Mouse (Mus musculus): Measurements from ENCODE around the gene Cdk2. TPM values are rescaled to one million over a fixed set of nuclear protein-coding genes. Genes with fewer than 3 reads are reported as not detected.

Gene Cdk2
- total RNA-seq, 2 experiments from 2014 or later, result 46.8 to 50.3 TPM

GRCm38 (mm10) chr10:128705317-128705693, 474 bp upstream of the Cdk2 start:
- DNase-seq (ENCODE audit: low spot score in 2 of 2), result no peak

GRCm38 (mm10) chr10:128703895-128704294, 936 bp downstream of the Cdk2 start, which contains the start of gene Pmel:
Gene Pmel (plus strand): TSS chr10:128704195.
- DNase-seq (ENCODE audit: low spot score in 2 of 2), result no peak

- no peak for DNase-seq (ENCODE audit: low spot score in 2 of 2)
Measured at GRCm38 (mm10) chr10:128702328-128703007, 2.4 kb downstream of the Cdk2 start.

GRCm38 (mm10) chr10:128700712-128701111, 4.1 kb downstream of the Cdk2 start:
- no peak for DNase-seq (ENCODE audit: low spot score in 2 of 2)

GRCm38 (mm10) chr10:128699611-128700010, 5.2 kb downstream of the Cdk2 start:
- DNase-seq (ENCODE audit: low spot score in 2 of 2), result no peak

- DNase-seq (ENCODE audit: low spot score in 2 of 2), result no peak
Measured at GRCm38 (mm10) chr10:128699006-128699405, 5.8 kb downstream of the Cdk2 start.

- DNase-seq (ENCODE audit: low spot score in 2 of 2), result no peak
Measured at GRCm38 (mm10) chr10:128697072-128697725, 7.6 kb downstream of the Cdk2 start.

GRCm38 (mm10) chr10:128695992-128696807, 8.6 kb downstream of the Cdk2 start, which contains the start of gene Rab5b:
Gene Rab5b (minus strand): TSS chr10:128696264.
- DNase-seq (ENCODE audit: low spot score in 2 of 2), result peak; percentile 85 to 91

- no peak for DNase-seq (ENCODE audit: low spot score in 2 of 2)
Measured at GRCm38 (mm10) chr10:128695411-128695991, 9.3 kb downstream of the Cdk2 start.

GRCm38 (mm10) chr10:128674469-128675008, 30.3 kb downstream of the Cdk2 start:
- DNase-seq (ENCODE audit: low spot score in 2 of 2), result no peak

- peak; percentile 67 for DNase-seq (ENCODE audit: low spot score in 2 of 2)
Measured at GRCm38 (mm10) chr10:128673763-128674468, 30.9 kb downstream of the Cdk2 start, which contains the start of gene Suox. Gene Suox (minus strand): TSS chr10:128674073.

GRCm38 (mm10) chr10:128671148-128671547, 33.7 kb downstream of the Cdk2 start:
- DNase-seq (ENCODE audit: low spot score in 2 of 2), result no peak

- peak; percentile 21 to 41 for DNase-seq (ENCODE audit: low spot score in 2 of 2)
Measured at GRCm38 (mm10) chr10:128668790-128669672, 35.8 kb downstream of the Cdk2 start.

GRCm38 (mm10) chr10:128665806-128666205, 39.0 kb downstream of the Cdk2 start:
- no peak for DNase-seq (ENCODE audit: low spot score in 2 of 2)

GRCm38 (mm10) chr10:128665307-128665706, 39.5 kb downstream of the Cdk2 start:
- DNase-seq (ENCODE audit: low spot score in 2 of 2), result no peak

GRCm38 (mm10) chr10:128664808-128665207, 40.0 kb downstream of the Cdk2 start:
- no peak for DNase-seq (ENCODE audit: low spot score in 2 of 2)

- DNase-seq (ENCODE audit: low spot score in 2 of 2), result no peak
Measured at GRCm38 (mm10) chr10:128663441-128664220, 41.2 kb downstream of the Cdk2 start.

- no peak for DNase-seq (ENCODE audit: low spot score in 2 of 2)
Measured at GRCm38 (mm10) chr10:128662465-128662864, 42.4 kb downstream of the Cdk2 start.

- DNase-seq (ENCODE audit: low spot score in 2 of 2), result no peak
Measured at GRCm38 (mm10) chr10:128659490-128659889, 45.3 kb downstream of the Cdk2 start.
